Mouse (Mus musculus) limb, embryonic 14.5 days (tissue): ENCODE results near the gene Thrap3. TPM values are rescaled to one million over a fixed set of nuclear protein-coding genes. Genes with fewer than 3 reads are reported as not detected.
"Not testable (repeated sequence)": the region's sequence is repeated elsewhere in the genome, so short reads cannot be mapped to it uniquely, and the experiment has no call there.

ENCODE experiments used
- ATAC-seq: fragments of 200-750 bp; cut with Nextera tagmentation; 2 replicates; pipeline ENCODE4 v1.8.0; 2017; ENCODE audit warnings: low read depth, moderate number of reproducible peaks, moderate TSS enrichment; ENCODE audit not compliant: low FRiP score
- DNase-seq: peaks from one replicate; pipeline ENCODE4 v3.0.0-alpha.2; 2015; ENCODE audit warnings: low spot score
- H3K27ac ChIP-seq: fragments of 300-500 bp; sonication (generic); replicated peaks from 2 replicates; pipeline ENCODE4 v1.5.1; 2014; ENCODE audit warnings: low read depth, mild to moderate bottlenecking, low read length, moderate library complexity, mixed read lengths
- H3K27me3 ChIP-seq: fragments of 300-500 bp; sonication (generic); 2 replicates; pipeline ENCODE4 v1.6.1; 2014; ENCODE audit warnings: low read length, mixed read lengths; ENCODE audit not compliant: control insufficient read depth, insufficient read depth
- H3K36me3 ChIP-seq: fragments of 300-500 bp; sonication (generic); 2 replicates; pipeline ENCODE4 v1.6.1; 2014; ENCODE audit warnings: mild to moderate bottlenecking, low read length, moderate library complexity, mixed read lengths; ENCODE audit not compliant: control insufficient read depth, insufficient read depth
- H3K4me1 ChIP-seq: fragments of 300-500 bp; sonication (generic); 2 replicates; pipeline ENCODE4 v1.6.1; 2014; ENCODE audit warnings: antibody characterized with exemption, low read length, mixed read lengths; ENCODE audit not compliant: control insufficient read depth, insufficient read depth
- H3K4me2 ChIP-seq: fragments of 300-500 bp; sonication (generic); replicated peaks from 2 replicates; pipeline ENCODE4 v1.6.1; 2014; ENCODE audit warnings: low read depth, mild to moderate bottlenecking, low read length, moderate library complexity; ENCODE audit not compliant: severe bottlenecking
- H3K4me3 ChIP-seq: fragments of 300-500 bp; sonication (generic); replicated peaks from 2 replicates; pipeline ENCODE4 v1.5.1; 2014; ENCODE audit warnings: low read length
- H3K9ac ChIP-seq: fragments of 300-500 bp; sonication (generic); 2 replicates; pipeline ENCODE4 v1.6.1; 2014; ENCODE audit warnings: mild to moderate bottlenecking, low read depth, low read length, moderate library complexity; ENCODE audit not compliant: severe bottlenecking
- H3K9me3 ChIP-seq: fragments of 300-500 bp; sonication (generic); 2 replicates; pipeline ENCODE4 v1.6.1; 2016; ENCODE audit warnings: low read length; ENCODE audit not compliant: control insufficient read depth
- POLR2A ChIP-seq: fragments of 200-500 bp; IDR thresholded peaks from 2 replicates; pipeline ENCODE4 v1.8.0; 2012; ENCODE audit warnings: inconsistent platforms, mild to moderate bottlenecking, moderate library complexity, borderline replicate concordance; ENCODE audit not compliant: insufficient read depth, insufficient read length; ENCODE audit errors: extremely low read depth
- WGBS: fragments of 180-500 bp; shearing (Covaris S2); extraction: QIAGEN DNeasy Blood & Tissue Kit; methylation state at CpG from one replicate; pipeline ENCODE4 v1.1.7; 2014; 5-methylcytosine and 5-hydroxymethylcytosine counted together
- polyA plus RNA-seq, 2 experiments: library from polyadenylated mRNA; depleted of rRNA in 1 of 2; stranded (reverse) in 1 of 2; unstranded in 1 of 2; fragments of >200 nt; fragmentation: Nextera tagmentation in 1 of 2; extraction: Ambion mirVana in 1 of 2; gene quantifications; 2 replicates each; pipeline versions ENCODE4 v1.2.1 to v1.2.3; 2012 to 2014

Gene Thrap3
- polyA plus RNA-seq, 2 experiments = 191 to 204 TPM

DNA sequence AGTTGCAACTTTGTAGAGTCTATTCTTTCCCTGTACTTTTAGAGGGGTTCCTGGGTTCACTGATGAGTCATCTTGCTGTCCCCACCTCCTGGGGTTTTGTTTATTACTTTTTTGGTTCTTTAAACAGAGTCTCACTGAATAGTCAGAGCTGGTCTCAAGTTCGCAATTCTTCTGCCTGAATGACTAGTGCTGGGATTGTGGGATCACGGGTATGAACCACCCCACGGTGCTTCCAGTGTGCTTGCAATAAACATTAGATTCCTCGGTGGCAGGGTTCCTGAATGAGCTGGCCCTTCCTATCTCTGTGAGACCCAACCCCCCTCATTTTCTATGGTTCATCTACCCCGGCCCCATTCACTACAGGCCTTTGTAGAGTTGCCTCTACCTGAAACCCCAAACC, 25.6 kb upstream of the Thrap3 start:
- Histone ChIP-seq H3K36me3 (peaks cover 32% of the 10 kb centered on the region), H3K4me3 (no peak overlapping the region), H3K27me3 (no peaks in the 10 kb centered on the region), H3K27ac (no peak overlapping the region), H3K4me1 (no peaks in the 10 kb centered on the region), H3K4me2 (no peak overlapping the region), H3K9me3 (no peaks in the 10 kb centered on the region), H3K9ac (no peak overlapping the region)
- 30% methylated on average over 5 of the region's 5 CpGs for WGBS
- no peak for TF ChIP-seq POLR2A
- ATAC-seq (no peak), DNase-seq (no peak)

GRCm38 (mm10) chr4:126227077-126227761, 24.7 kb upstream of the Thrap3 start:
- DNase-seq (peak; percentile 85), ATAC-seq (peak; percentile 56; the same call in 1 of the 2 replicates)
- no peak overlapping the region for H3K27ac ChIP-seq
- H3K4me2 ChIP-seq = peak overlapping the region; percentile 44
- WGBS = 6% methylated on average over 18 of the region's 18 CpGs
- H3K9ac ChIP-seq = no peak overlapping the region
- no peaks in the 10 kb centered on the region for H3K4me1 ChIP-seq
- TF ChIP-seq POLR2A = no peak
- H3K36me3 ChIP-seq = peaks cover 23% of the 10 kb centered on the region
- no peaks in the 10 kb centered on the region for H3K9me3 ChIP-seq
- H3K27me3 ChIP-seq = no peaks in the 10 kb centered on the region
- peak overlapping the region; percentile 19 for H3K4me3 ChIP-seq

- H3K27me3 ChIP-seq = no peaks in the 10 kb centered on the region
- H3K4me3 ChIP-seq = no peak overlapping the region
- H3K36me3 ChIP-seq = peaks cover 17% of the 10 kb centered on the region
- peak overlapping the region; percentile 44; the same call in 1 of the 2 replicates for H3K4me2 ChIP-seq
- no peak overlapping the region for H3K27ac ChIP-seq
- no peaks in the 10 kb centered on the region for H3K4me1 ChIP-seq
- 54% methylated on average over 12 of the region's 12 CpGs for WGBS
- no peaks in the 10 kb centered on the region for H3K9me3 ChIP-seq
- DNase-seq (no peak), ATAC-seq (no peak)
- TF ChIP-seq POLR2A = no peak
- H3K9ac ChIP-seq = no peak overlapping the region
Measured at GRCm38 (mm10) chr4:126226640-126227039, 24.1 kb upstream of the Thrap3 start.

- no peak overlapping the region for H3K27ac ChIP-seq
- TF ChIP-seq POLR2A = no peak
- no peak for DNase-seq
- H3K9me3 ChIP-seq = no peaks in the 10 kb centered on the region
- no peak overlapping the region for H3K4me2 ChIP-seq
- no peak overlapping the region for H3K9ac ChIP-seq
- H3K36me3 ChIP-seq = no peaks in the 10 kb centered on the region
- ATAC-seq = no peak
- 82% methylated on average over 11 of the region's 11 CpGs for WGBS
- H3K4me3 ChIP-seq = no peak overlapping the region
- H3K4me1 ChIP-seq = no peaks in the 10 kb centered on the region
- no peaks in the 10 kb centered on the region for H3K27me3 ChIP-seq
Measured at GRCm38 (mm10) chr4:126222631-126223030, 20.1 kb upstream of the Thrap3 start.

DNA sequence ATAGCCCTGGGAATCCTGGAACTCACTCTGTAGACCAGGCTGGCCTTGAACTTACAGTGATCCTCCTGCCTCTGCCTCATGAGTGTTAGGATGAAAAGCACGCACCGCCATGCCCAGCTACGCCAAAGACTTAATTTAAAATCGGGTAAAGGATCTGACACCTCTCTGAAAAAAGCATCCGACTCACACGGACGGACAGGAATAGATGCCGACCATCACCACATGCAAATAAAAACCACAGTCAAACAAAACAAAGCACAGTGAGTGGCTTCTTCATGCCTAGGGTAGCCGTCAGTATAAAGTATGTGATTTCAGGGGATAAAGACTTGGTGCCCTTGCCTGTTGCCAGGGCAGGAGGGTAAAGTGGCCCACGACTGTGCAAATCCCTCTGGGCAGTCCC, 17.5 kb upstream of the Thrap3 start:
- H3K27ac ChIP-seq = no peak overlapping the region
- no peaks in the 10 kb centered on the region for H3K4me1 ChIP-seq
- no peaks in the 10 kb centered on the region for H3K9me3 ChIP-seq
- no peak overlapping the region for H3K4me2 ChIP-seq
- no peak overlapping the region for H3K9ac ChIP-seq
- ATAC-seq (no peak), DNase-seq (no peak)
- no peaks in the 10 kb centered on the region for H3K36me3 ChIP-seq
- H3K4me3 ChIP-seq = no peak overlapping the region
- no peaks in the 10 kb centered on the region for H3K27me3 ChIP-seq
- 92% methylated on average over 10 of the region's 10 CpGs for WGBS
- no peak for TF ChIP-seq POLR2A

GRCm38 (mm10) chr4:126219540-126219939, 17.0 kb upstream of the Thrap3 start:
- not testable (repeated sequence) for H3K4me3 ChIP-seq, H3K27me3 ChIP-seq, ATAC-seq, H3K9me3 ChIP-seq, H3K27ac ChIP-seq, H3K4me1 ChIP-seq, DNase-seq, H3K9ac ChIP-seq, H3K4me2 ChIP-seq, H3K36me3 ChIP-seq
- 76% methylated on average over 3 of the region's 3 CpGs for WGBS
